Mouse (Mus musculus) heart, adult 18-20 months (tissue): ENCODE data around the gene Obp2b. TPM values are rescaled to one million over a fixed set of nuclear protein-coding genes. Genes with fewer than 3 reads are reported as not detected.

Source experiments
- DNase-seq, 2 experiments: peaks; one replicate each; pipeline ENCODE4 v3.0.0; 2021 to 2022; ENCODE audit warnings: mixed read lengths in 1 of 2
- total RNA-seq, 2 experiments: library from RNA; stranded (reverse); gene quantifications; 2 replicates each; pipeline ENCODE4 v1.2.3; 2021

Obp2b gene
- total RNA-seq, 2 experiments from 2014 or later = not detected

DNA sequence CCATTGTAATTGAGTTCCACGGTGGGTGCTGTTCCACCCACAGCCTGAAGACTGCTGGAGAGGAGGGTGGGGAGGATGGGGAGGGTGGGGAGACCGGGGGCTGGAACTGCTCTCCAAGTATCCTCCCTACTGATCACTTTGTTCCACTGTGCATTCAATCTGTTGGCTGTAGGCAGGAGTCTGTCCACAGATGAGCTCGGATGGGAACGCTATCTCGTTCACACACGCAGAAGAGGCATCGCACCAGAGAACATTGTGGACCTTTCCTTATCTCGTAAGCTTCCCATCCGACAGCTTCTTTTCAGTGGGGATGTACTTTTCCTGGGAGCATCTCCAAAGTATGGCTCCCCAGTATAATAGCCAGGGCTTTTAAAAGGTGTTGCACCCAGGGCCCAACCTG is 42.3 kb downstream of the Obp2b start:
- DNase-seq = no peak

DNA sequence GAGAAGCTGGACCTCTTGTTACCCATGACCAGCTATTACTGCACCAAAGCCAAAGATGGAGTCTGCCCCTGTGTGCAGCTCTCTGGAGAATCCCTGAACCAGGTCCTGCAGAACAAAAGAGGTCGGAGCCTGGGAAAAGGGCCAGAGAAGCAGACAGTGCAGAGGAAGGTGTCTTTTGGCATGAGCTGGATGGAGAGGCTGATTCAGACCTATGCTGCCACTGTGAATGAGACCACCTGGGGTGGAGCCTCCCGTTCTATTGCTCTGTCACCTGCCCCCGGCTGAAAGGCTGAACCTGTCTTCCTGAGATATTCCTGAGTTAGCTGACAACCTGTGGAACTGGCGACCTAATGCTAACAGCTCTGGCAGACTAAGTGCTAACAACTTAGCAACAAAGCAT is 44.1 kb downstream of the Obp2b start:
- DNase-seq = no peak

DNA sequence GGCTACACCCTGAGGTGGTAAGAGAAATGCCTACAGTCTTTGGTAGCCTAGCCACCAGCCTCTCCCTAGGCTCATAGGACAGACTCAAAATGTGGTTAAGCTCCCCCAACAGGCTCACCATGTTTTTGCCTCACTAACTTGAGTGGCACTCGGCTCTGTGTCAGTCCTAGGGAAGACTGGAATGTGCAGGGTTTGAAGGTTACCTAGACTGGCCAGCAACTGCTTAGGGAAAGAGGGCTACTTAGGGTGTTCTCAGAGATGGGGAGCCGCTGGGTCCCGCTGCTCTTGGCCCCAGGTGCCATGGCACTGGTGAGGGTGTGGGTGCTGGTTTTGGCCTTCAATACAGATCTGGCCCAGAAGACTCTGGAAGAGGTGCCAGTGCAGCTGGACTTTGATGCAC is 45.1 kb downstream of the Obp2b start, which contains the start of gene Gm13539:
TSS of gene Gm13539 (plus strand) at position 301 of the 400 bp plus-strand sequence.
- DNase-seq = no peak

DNA sequence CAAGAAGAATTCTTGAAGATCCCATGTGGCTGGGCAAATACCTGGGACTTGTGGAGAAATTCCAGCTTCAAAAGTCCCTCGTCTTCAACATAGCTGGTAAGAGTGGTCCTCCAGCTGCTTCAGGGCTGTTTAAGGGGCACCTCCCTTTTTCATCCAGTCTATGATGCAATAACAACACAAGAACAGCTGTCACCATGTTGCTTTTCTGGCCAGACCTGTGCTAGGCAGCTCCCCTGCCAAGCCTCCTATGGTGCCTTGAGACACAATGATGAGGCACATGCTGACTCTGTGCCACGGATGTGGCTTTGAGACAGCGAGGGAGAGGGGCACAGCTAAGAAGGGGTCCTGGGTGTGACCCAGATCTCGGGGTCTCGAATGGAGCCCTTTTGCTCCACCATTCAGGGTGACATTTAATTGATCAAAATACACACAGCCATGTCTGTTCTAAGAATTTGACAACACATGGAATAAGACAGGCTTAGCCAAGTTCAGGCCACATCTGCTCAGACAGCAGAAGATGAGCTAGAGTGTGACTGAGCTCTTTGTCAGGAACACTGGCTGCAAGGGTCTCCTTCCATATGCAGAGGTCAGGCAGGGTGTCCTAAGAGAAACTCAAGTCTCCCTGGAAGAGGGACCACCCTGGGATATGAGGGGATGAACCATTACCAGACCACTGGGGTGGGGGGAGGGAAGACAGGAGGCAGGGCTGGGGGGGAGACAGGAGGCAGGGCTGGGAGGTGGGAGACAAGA is 48.9 kb downstream of the Obp2b start:
- peak in 1 of 2 experiments; percentile 2 for DNase-seq

- no peak for DNase-seq
Measured at GRCm38 (mm10) chr2:25789092-25789491, 52.3 kb downstream of the Obp2b start.

Other genes starting within 250 kb of the Obp2b start
- not detected for gene Lcn12, start 243.1 kb upstream of the Obp2b start, total RNA-seq
- 10 to 100 TPM; 82.0 to 93.6 TPM for gene Fbxw5, start 236.3 kb upstream of the Obp2b start, total RNA-seq
- gene C8g, start 235.3 kb upstream of the Obp2b start, total RNA-seq = 1 to 10 TPM; 1.1 to 2.3 TPM
- gene Traf2, start 190.1 kb upstream of the Obp2b start, total RNA-seq = 10 to 100 TPM; 15.7 to 17.6 TPM
- gene Edf1, start 179.2 kb upstream of the Obp2b start, total RNA-seq = 100 to 1,000 TPM; 223 to 241 TPM
- gene Mamdc4, start 162.2 kb upstream of the Obp2b start, total RNA-seq = 1 to 10 TPM in 1 of 2 experiments, under 1 TPM in 1; 0.55 to 1.4 TPM
- 10 to 100 TPM; 55.9 to 72.5 TPM for gene Phpt1, start 161.8 kb upstream of the Obp2b start, total RNA-seq
- gene Ajm1, start 155.3 kb upstream of the Obp2b start, total RNA-seq = under 1 TPM; 0.10 to 0.46 TPM
- 10 to 100 TPM; 63.5 to 63.8 TPM for gene Rabl6, start 128.5 kb upstream of the Obp2b start, total RNA-seq
- not detected for gene Ccdc183, start 119.3 kb upstream of the Obp2b start, total RNA-seq
- 10 to 100 TPM; 33.9 to 37.9 TPM for gene Tmem141, start 115.0 kb upstream of the Obp2b start, total RNA-seq
- 1 to 10 TPM; 7.1 to 8.1 TPM for gene Fcna, start 109.0 kb upstream of the Obp2b start, total RNA-seq
- gene Lcn8, start 83.9 kb upstream of the Obp2b start, total RNA-seq = under 1 TPM; 0.64 to 0.72 TPM
- not detected for gene Lcn5, start 79.1 kb upstream of the Obp2b start, total RNA-seq
- gene Lcn6, start 60.2 kb upstream of the Obp2b start, total RNA-seq = not detected
- gene Lcn10, start 54.3 kb upstream of the Obp2b start, total RNA-seq = not detected
- gene Obp2a, start 37.0 kb upstream of the Obp2b start, total RNA-seq = not detected
- gene Bmyc, start 30.3 kb upstream of the Obp2b start, total RNA-seq = 10 to 100 TPM; 16.9 to 18.3 TPM
- not detected for gene Lcn3, start 28.6 kb downstream of the Obp2b start, total RNA-seq
- gene Lcn11, start 40.0 kb downstream of the Obp2b start, total RNA-seq = not detected
- gene Gm13539, start 45.2 kb downstream of the Obp2b start, total RNA-seq = not detected
- not detected for gene Glt6d1, start 78.8 kb downstream of the Obp2b start, total RNA-seq
- not detected for gene Lcn9, start 86.1 kb downstream of the Obp2b start, total RNA-seq
- not detected for gene Sohlh1, start 110.2 kb downstream of the Obp2b start, total RNA-seq
- under 1 TPM; 0.21 to 0.25 TPM for gene Kcnt1, start 126.7 kb downstream of the Obp2b start, total RNA-seq
- gene Camsap1, start 246.3 kb downstream of the Obp2b start, total RNA-seq = 10 to 100 TPM; 32.6 to 32.8 TPM